Comparison of ENCODE assay signal across 28 mouse cellular contexts in genomic region chr14:76725844-76726243, GRCm38 (mm10).
DNase-seq lines count a peak whose midpoint lies in the region; ATAC-seq and TF ChIP-seq lines count a peak whose summit lies in the region.
"Had no signal": no experiment of that assay in that cellular context is flagged by ENCODE, and none has a peak within 500 bp of the region (broad histone marks: within the 10 kb centered on the region; RNA-seq: fewer than 3 reads in every experiment).

No protein-coding gene starts in this region.

- intact Hi-C loops in gastrocnemius, adult 2 months (cut with DNase I): no loop called here
- intact Hi-C loops in gastrocnemius, postnatal 36 days (cut with DNase I): no loop called here
- intact Hi-C loops in heart, adult 2 months (cut with DNase I): loop anchor here (5.0 kb wide), 1 partner anchor 169 kb away; the partner anchor contains the start of gene Serp2

- no peak for ATAC-seq in heart, embryonic 12.5 days (ENCODE audit: insufficient number of reproducible peaks, low FRiP score)
- ATAC-seq in liver, embryonic 11.5 days (replicated peaks; ENCODE audit: low FRiP score): peak; percentile 39; the same call in 1 of the 2 replicates
- ATAC-seq in midbrain, embryonic 11.5 days (ENCODE audit: low FRiP score): no peak
- ATAC-seq: activated CD4-positive, CD25-positive, alpha-beta regulatory T cell, adult 4 months; CD4-positive, CD25-positive, alpha-beta regulatory T cell, adult 4 months; forebrain, embryonic 14.5 days; Patski had no signal

- TF ChIP-seq CTCF in gastrocnemius, adult 2 months (IDR thresholded peaks at IDR 0.05): no peak
- no peak for TF ChIP-seq CTCF in heart, adult 2 months (IDR thresholded peaks at IDR 0.05)

- H3K79me2 ChIP-seq in heart, adult 2 months (replicated peaks; ENCODE audit: control insufficient read depth, insufficient read depth, low read length): no peaks in the 10 kb centered on the region

- H3K4me2 ChIP-seq in heart, embryonic 12.5 days: no peak overlapping the region
- H3K4me2 ChIP-seq in liver, embryonic 11.5 days: no peak overlapping the region
- no peak overlapping the region for H3K4me2 ChIP-seq in midbrain, embryonic 11.5 days
- H3K4me2 ChIP-seq: embryonic facial prominence, embryonic 13.5 days; embryonic facial prominence, embryonic 15.5 days; forebrain, embryonic 12.5 days had no signal

- H3K9ac ChIP-seq in heart, adult 2 months (ENCODE audit: low read depth, low read length): no peak overlapping the region
- no peak overlapping the region for H3K9ac ChIP-seq in heart, embryonic 12.5 days
- H3K9ac ChIP-seq in liver, embryonic 11.5 days (ENCODE audit: low read depth, low read length): no peak overlapping the region
- H3K9ac ChIP-seq in midbrain, embryonic 11.5 days (ENCODE audit: low read length): no peak overlapping the region
- H3K9ac ChIP-seq: embryonic facial prominence, embryonic 13.5 days; embryonic facial prominence, embryonic 15.5 days; forebrain, embryonic 12.5 days had no signal

- H3K4me3 ChIP-seq in gastrocnemius, adult 2 months: no peak overlapping the region
- H3K4me3 ChIP-seq in heart, adult 2 months: no peak overlapping the region
- H3K4me3 ChIP-seq in heart, embryonic 12.5 days: no peak overlapping the region
- no peak overlapping the region for H3K4me3 ChIP-seq in liver, embryonic 11.5 days (ENCODE audit: low read depth, low read length)
- no peak overlapping the region for H3K4me3 ChIP-seq in midbrain, embryonic 11.5 days (ENCODE audit: low read depth, low read length)
- H3K4me3 ChIP-seq in midbrain, embryonic 10.5 days: no peak overlapping the region
- H3K4me3 ChIP-seq: embryonic facial prominence, embryonic 13.5 days; embryonic facial prominence, embryonic 15.5 days; erythroblast, embryonic 14.5 days; forebrain, embryonic 10.5 days; forebrain, embryonic 12.5 days had no signal

- no peak for DNase-seq in gastrocnemius, adult 2 months
- DNase-seq in gastrocnemius, postnatal 36 days: no peak
- DNase-seq in heart, adult 2 months: no peak
- no peak for DNase-seq in liver, embryonic 11.5 days (ENCODE audit: low spot score)
- no peak for DNase-seq in liver
- DNase-seq in midbrain, embryonic 11.5 days (ENCODE audit: low spot score, missing footprints): peak; percentile 8
- no peak for DNase-seq in midbrain, embryonic 10.5 days (ENCODE audit: low spot score)
- DNase-seq: adrenal gland, adult 8-10 months; B cell, adult 2 months; cerebellum, adult 11 months; cerebellum, adult 18-20 months; cerebellum, adult 8-10 months; cerebellum, adult 9-11 months; cerebellum, postnatal 14 days; cerebellum, postnatal 36 days; embryo, embryonic 11 days had no signal

- WGBS in heart, adult 2 months: 51% methylated on average over 2 of the region's 2 CpGs
- 67% methylated on average over 2 of the region's 2 CpGs for WGBS in heart, embryonic 12.5 days
- 68% methylated on average over 2 of the region's 2 CpGs for WGBS in liver, embryonic 11.5 days
- 85% methylated on average over 2 of the region's 2 CpGs for WGBS in midbrain, embryonic 11.5 days
- 91% methylated on average over 2 of the region's 2 CpGs for WGBS in midbrain, embryonic 10.5 days

- no peak for TF ChIP-seq POLR2A in heart, adult 2 months (IDR thresholded peaks at IDR 0.05; ENCODE audit: insufficient read depth, low read depth, low read length)

- H3K27me3 ChIP-seq in heart, adult 2 months (ENCODE audit: control insufficient read depth, insufficient read depth, low read length): no peaks in the 10 kb centered on the region
- H3K27me3 ChIP-seq in heart, embryonic 12.5 days (replicated peaks): no peaks in the 10 kb centered on the region
- H3K27me3 ChIP-seq in liver, embryonic 11.5 days (replicated peaks; ENCODE audit: control insufficient read depth, insufficient read depth, low read length): no peaks in the 10 kb centered on the region
- H3K27me3 ChIP-seq in midbrain, embryonic 11.5 days (ENCODE audit: control insufficient read depth, insufficient read depth, low read length): no peaks in the 10 kb centered on the region
- no peaks in the 10 kb centered on the region for H3K27me3 ChIP-seq in midbrain, embryonic 10.5 days (ENCODE audit: low read depth, poor library complexity, severe bottlenecking)
- H3K27me3 ChIP-seq: CH12.LX; embryonic facial prominence, embryonic 13.5 days; embryonic facial prominence, embryonic 15.5 days; forebrain, embryonic 12.5 days; Patski had no signal

- H3K4me1 ChIP-seq in heart, adult 2 months (ENCODE audit: control insufficient read depth, insufficient read depth, low read length): peaks cover 8% of the 10 kb centered on the region
- H3K4me1 ChIP-seq in heart, embryonic 12.5 days (replicated peaks): peaks cover 16% of the 10 kb centered on the region
- H3K4me1 ChIP-seq in liver, embryonic 11.5 days (replicated peaks; ENCODE audit: control insufficient read depth, insufficient read depth, low read length): no peaks in the 10 kb centered on the region
- no peaks in the 10 kb centered on the region for H3K4me1 ChIP-seq in midbrain, embryonic 11.5 days (ENCODE audit: control insufficient read depth, insufficient read depth, low read length)
- 0 out of 2 replicates have a peak, but pooled peaks cover 9% of the 10 kb centered on the region for H3K4me1 ChIP-seq in midbrain, embryonic 10.5 days
- H3K4me1 ChIP-seq: forebrain, embryonic 12.5 days had no signal

- no peaks in the 10 kb centered on the region for H3K36me3 ChIP-seq in heart, adult 2 months (ENCODE audit: control insufficient read depth, insufficient read depth, low read length)
- H3K36me3 ChIP-seq in heart, embryonic 12.5 days: no peaks in the 10 kb centered on the region
- no peaks in the 10 kb centered on the region for H3K36me3 ChIP-seq in liver, embryonic 11.5 days (ENCODE audit: control insufficient read depth, insufficient read depth, low read length)
- H3K36me3 ChIP-seq in midbrain, embryonic 11.5 days (ENCODE audit: control insufficient read depth, insufficient read depth, low read length): no peaks in the 10 kb centered on the region
- H3K36me3 ChIP-seq in midbrain, embryonic 10.5 days: no peaks in the 10 kb centered on the region
- H3K36me3 ChIP-seq: embryonic facial prominence, embryonic 13.5 days; embryonic facial prominence, embryonic 15.5 days; forebrain, embryonic 10.5 days; forebrain, embryonic 12.5 days; G1E had no signal

- peak overlapping the region; percentile 66 for H3K27ac ChIP-seq in gastrocnemius, adult 2 months
- H3K27ac ChIP-seq in heart, adult 2 months: peak overlapping the region; percentile 72
- no peak overlapping the region for H3K27ac ChIP-seq in heart, embryonic 12.5 days (ENCODE audit: poor library complexity, severe bottlenecking)
- no peak overlapping the region for H3K27ac ChIP-seq in liver, embryonic 11.5 days (ENCODE audit: low read depth, low read length)
- no peak overlapping the region for H3K27ac ChIP-seq in midbrain, embryonic 11.5 days (ENCODE audit: low read depth, low read length)
- no peak overlapping the region for H3K27ac ChIP-seq in midbrain, embryonic 10.5 days (replicated peaks)
- H3K27ac ChIP-seq: embryonic facial prominence, embryonic 13.5 days; embryonic facial prominence, embryonic 15.5 days; forebrain, embryonic 10.5 days; forebrain, embryonic 12.5 days had no signal

- H3K9me3 ChIP-seq in heart, embryonic 12.5 days (replicated peaks): 0 out of 2 replicates have a peak, but pooled peaks cover 4% of the 10 kb centered on the region
- no peaks in the 10 kb centered on the region for H3K9me3 ChIP-seq in liver, embryonic 11.5 days (ENCODE audit: control insufficient read depth, low read length)
- no peaks in the 10 kb centered on the region for H3K9me3 ChIP-seq in midbrain, embryonic 11.5 days (ENCODE audit: control insufficient read depth, low read length)
- H3K9me3 ChIP-seq in midbrain, embryonic 10.5 days (replicated peaks): no peaks in the 10 kb centered on the region
- H3K9me3 ChIP-seq: embryonic facial prominence, embryonic 13.5 days; embryonic facial prominence, embryonic 15.5 days; forebrain, embryonic 10.5 days; forebrain, embryonic 12.5 days had no signal

- TF ChIP-seq EP300 in heart, adult 2 months (IDR thresholded peaks at IDR 0.05; ENCODE audit: insufficient read depth, low read depth, low read length): 0 out of 2 replicates have a peak, but pooled peaks have one; percentile 13

Comparison
In these comparisons a context has a peak if more than half of its experiments do, and no peak if none do; other contexts are left out.
1. H3K27ac ChIP-seq: peak in gastrocnemius, adult 2 months (single experiment) and heart, adult 2 months (single experiment); none in heart, embryonic 12.5 days (single experiment), liver, embryonic 11.5 days (single experiment), midbrain, embryonic 11.5 days (single experiment) and midbrain, embryonic 10.5 days (single experiment).